Mouse (Mus musculus) fat pad, adult 2 months (tissue): ENCODE measurements around the gene Capn2.

Experiments used
- DNase-seq: peaks from one replicate; pipeline ENCODE4 v3.0.0-alpha.2; 2011; ENCODE audit warnings: low read depth, low spot score; ENCODE audit errors: extremely low read depth

Gene Capn2

DNA sequence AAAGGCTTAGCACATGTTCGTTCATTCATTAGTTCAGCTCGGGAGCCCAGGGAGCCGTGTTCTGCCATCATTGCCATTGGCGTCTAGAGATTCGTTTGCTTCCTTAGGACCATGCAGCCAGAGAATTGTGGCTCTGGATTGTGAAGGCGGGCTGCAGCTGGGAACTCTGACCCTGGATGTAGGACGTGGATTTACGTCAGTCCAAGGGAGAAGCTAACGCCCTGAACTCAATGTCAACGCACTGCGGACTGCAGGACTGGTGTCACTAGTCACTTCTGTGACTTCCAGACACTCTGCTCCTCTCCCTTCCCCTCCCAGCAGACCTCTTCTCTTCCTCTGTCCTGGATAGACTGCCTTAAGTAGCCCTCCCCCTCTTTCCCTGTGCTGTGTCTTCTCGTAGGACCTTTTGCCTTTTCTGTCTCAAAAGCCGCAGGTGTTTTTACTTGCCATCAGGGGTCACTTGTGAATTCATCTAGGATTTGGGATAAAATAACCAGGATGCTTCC, 9.9 kb upstream of the Capn2 start:
- DNase-seq = no peak

DNA sequence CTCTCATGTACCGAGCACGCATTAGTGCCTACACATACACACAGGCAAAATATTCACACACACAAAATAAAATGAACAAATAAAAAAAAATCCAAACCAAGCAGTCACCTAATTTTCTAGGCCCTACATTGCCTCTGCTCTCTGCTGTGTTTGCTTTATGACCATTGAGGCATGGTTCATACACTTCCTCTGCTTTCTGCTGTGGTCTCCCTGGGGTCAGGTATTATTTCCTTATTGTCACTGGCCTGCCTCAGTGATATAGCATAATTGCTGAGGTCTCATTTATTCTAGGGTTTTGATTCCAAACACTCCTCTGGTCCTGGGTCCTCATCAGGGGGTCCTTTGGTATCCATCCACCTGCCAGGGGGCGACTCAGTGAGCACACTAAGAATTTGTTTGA, 8.2 kb upstream of the Capn2 start:
- no peak for DNase-seq

DNA sequence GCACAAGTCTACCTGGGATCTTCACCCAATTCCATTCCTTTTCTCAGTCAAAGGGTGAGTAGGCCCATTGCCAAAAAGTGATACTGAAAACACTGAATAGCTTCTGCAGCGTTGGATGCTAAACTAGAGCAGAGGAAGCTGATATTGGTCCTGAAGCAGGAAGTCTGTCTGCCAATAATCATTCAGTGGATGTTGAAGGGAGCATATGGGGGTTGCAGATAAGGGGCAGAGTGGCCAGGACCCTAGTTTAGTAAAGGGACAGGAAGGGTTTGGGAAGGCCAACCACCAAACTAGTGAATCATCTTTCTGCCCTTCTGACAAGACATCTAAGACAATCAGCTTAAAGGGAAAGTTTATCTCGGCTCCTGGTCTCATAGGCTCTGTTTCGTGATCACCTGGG, 6.3 kb upstream of the Capn2 start:
- no peak for DNase-seq

DNA sequence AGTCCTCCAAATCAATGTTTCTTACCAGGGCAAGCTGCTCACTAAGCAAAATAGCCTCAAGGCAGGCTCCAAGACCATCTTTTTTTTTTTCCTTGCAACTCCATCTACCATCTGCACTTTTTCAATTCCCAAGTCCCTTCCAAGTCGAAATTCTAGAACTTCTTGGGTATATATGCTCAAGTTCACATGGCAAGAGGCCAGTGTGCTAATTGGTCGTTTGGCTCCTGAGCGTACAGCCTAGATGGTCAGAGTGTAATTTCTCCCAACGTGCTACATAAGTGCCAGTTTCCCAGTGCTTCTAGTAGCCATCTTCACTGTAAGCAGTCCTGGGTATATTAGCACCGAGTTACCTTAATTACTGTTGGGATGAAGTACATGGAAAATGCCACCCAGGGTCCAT, 5.6 kb upstream of the Capn2 start:
- no peak for DNase-seq

DNA sequence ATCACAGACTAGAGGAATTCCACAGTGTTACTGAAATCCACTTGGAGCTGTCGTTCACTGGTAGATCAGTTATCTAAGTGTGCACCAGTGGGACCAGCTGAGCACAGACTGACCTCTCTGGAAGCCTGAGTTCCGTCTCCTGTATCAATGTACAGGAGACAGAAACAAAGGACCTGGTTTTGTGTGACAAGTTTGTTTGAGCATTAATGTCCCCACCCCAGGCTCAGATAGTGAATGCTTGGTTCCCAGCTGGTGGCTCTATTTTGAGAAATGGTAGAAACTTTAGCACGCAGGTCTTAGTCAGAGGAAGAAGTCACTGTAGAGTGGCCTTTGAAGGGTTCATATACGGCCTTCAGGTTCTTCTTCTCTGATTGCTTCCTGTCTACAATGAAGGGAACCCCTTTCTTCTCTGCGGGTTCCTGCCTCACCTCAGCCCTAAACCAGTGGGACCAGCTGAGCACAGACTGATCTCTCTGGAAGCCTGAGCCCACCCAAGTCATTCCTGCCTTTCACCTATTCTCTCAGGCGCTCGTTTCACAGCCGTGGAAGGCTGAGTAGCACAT, 3.6 kb upstream of the Capn2 start:
- DNase-seq = no peak

DNA sequence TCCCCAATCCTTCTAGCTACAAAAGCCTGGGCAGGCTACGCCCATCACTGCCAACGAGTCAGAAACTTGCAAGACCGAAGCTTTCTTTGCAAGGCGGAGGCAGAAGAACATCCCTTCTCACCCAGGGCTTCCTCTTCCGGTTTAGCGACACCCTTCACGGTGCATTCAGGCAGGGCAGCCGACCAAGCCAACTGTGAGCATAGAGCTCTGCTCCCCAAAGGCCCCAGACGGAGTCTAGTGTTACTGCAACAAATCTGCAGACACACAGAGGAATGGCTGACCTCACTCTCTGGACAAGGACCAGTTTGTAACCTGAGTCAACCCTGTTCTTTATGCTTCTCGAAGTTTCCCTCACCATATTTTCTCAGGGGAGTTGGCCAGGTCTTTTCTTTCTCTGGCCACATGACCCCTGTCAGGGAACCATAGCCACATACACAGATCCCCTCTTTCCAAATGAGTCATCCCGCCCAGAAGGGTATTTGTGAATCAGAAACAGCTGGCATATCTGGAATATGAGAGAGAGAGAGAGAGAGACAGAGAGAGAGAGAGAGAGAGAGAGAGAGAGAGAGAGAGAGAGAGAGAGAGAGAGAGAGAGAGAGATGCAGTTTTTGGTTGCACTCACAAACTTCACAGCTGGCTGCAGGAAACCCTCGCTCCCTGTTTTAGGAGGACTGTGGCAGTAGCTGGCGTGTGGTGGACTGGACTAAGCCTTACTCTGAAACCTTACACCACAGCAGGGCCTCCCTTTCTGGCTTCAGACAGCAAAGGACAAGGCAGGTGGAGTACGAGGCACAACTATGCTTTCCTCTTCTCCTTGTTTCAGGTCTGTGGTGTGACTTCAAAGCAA, 2.9 kb upstream of the Capn2 start:
- no peak for DNase-seq

DNA sequence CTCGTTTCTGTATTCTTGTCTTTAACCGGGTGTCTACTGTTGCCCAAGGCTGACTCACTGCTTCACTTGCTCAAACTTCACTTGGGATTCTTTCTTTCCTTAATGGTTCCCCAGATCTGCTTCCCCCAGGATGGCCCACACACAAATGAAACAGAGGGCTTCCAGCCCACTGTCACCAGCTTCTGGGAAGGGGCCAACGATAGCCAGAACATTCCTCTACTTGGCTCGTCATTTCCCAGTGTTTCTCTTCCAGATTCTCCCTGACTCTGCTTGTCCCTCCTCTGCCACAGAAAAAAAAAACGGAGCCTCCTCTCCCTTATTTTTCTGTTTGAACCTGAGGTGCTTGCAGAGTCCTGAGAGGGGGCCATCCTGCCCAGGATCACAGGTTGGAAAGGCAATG, 1.9 kb upstream of the Capn2 start:
- DNase-seq = no peak

DNA sequence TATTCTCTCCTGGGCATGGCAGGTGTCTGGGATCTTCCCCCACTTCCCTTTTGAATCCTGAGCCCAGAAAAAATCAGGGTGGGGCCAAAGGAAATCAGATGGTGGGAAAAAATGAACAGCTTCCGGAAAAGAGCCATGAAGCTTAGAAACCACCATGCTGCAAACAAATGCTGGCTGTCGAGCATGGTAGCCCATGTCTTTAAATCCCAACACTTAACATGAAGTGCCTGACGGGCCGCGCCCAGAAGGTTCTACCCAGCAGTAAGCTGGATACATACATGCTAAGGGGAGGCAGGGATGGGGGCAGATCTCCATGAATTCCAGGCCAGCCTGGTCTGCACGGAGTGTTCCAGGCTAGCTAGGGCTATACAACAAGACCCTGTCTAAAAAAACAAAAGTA, 1.4 kb upstream of the Capn2 start:
- no peak for DNase-seq

DNA sequence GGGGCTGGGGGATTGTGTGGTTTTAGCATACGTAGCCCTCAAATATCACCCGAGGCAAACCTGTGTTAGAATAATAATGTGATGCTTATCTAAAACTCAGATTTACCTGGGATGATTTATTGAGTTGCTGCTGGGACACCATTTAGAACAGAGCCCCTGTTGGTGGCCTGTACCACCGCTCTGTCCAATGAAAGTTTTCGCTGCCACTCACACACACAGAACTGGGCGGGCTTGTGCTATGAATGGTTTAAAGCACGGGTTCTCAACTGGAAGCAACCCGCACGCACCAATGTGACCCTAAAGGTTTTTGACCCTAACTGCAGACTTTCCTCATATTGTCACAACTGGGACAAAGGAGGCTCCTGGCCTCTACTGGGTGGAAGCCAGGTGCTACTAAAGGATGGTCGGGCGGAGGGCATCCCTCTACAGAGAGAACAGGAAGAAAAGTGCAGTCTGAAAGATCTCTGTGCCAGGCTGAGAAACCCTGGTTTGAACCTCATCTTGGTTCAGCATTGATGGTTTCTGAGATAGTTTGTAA, 804 bp upstream of the Capn2 start:
- DNase-seq = no peak

DNA sequence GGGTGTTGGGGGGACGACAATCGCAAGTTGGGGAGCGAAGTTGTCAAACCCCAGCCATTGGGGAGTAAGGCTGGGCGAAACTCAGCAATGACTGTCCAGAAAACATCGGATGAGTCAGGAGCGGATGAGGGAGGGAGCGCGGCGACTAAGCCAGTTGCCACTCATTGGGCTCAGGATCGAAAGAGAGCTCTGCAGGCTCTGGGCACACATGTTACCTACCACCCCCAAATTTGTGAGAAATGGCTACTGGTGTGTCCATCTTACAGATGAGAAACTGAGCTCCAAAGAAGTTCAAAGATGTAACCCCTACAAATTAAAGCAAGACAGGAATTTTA, 236 bp upstream of the Capn2 start:
- DNase-seq = no peak

DNA sequence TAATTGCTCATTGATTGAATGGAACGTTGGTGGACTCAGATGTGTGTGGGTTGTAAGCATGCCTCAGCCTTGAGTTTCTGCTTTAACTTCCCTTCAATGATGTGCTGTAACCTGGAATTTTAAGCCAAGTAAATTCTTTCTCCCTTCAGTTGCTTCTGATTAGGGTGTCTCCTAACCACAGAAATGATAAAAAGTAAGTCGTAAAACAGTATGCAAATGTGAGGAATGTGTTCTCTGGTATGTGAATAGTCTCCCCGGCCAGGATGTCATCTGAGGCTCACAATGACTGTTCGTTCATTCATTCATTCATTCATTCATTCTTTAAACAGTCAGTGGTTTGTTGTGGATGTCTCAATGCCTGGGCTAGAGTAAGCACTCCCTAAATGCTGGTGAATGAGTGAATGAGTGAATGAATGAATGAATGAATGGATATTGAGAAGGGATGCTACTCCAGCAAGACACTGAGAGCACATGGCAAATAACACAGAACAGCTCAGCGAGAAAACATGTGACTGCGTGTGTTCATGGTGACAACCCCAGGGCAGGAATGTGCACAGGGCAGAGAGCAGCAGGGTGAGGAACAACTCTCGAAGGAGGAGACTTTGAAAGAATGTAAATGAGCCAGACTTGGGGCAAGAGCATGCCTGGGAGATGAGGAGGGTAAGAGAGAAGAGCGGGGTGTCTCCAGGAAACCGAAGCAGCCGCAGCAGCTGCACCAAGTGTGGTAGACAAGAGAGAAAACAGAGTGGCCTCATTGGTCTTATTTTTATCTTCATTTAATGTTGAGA, 2.4 kb downstream of the Capn2 start:
- no peak for DNase-seq

DNA sequence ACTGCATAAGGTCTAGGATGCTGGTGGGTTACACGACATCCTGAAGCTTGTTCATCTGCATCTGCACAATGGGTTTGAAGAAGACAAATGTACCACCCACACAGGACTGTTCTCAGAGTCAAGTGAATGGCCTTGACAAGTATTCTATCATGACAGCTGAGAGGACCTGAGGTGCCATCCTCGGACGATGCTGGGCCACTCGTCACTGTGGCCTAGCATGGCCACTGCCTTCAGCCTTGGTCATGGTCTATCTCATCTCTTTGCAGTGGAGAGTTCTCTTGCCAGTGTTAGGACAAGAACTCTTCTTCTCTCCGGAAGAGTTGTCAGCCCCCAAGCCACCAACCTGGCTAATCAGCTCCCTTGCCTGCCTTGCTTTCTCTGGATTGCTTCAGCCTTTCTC, 3.7 kb downstream of the Capn2 start:
- no peak for DNase-seq

DNA sequence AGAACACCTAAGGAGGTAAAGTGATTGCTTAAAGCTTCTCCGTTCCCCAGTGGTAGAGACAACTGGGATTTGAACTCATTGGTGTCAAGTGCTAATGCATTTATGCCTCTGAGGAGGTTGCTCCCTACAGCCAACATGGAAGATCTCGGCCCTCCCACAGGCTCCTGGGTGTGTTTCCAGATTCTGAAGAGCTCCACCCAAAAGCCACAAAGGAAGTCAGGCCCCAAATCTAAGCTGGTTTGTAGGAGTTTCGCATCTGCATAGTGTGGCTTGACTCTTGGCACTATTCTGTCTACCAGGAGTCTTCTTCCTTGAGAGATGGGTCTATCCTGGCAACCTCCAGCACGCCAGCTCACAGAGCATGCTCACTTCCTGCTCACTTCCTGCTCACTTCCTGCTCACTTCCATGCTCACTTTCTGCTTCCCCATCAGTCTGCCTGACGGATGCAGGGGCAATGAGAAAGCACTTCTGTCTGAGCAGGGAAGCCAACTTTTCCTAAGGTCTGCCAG, 4.5 kb downstream of the Capn2 start:
- DNase-seq = no peak

DNA sequence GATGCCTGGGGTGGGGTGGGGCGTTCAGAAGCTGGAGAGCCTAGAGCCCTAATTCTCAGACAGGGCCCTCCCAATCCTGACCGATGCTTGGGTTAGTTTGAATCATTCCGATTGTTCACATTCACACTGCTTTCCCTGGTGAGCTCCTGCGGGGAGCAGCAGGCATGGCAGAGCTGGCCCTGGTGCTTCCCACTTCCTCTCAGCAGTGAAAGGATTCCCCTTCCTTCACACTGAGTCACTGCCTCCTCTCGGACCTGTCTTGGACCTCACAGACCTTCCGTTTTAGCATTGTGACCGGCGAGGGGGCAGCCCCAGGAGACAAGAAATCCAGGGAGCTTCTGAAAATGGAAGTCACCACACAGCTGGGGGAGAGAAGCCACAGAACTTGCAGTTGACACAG, 5.6 kb downstream of the Capn2 start:
- DNase-seq = no peak

DNA sequence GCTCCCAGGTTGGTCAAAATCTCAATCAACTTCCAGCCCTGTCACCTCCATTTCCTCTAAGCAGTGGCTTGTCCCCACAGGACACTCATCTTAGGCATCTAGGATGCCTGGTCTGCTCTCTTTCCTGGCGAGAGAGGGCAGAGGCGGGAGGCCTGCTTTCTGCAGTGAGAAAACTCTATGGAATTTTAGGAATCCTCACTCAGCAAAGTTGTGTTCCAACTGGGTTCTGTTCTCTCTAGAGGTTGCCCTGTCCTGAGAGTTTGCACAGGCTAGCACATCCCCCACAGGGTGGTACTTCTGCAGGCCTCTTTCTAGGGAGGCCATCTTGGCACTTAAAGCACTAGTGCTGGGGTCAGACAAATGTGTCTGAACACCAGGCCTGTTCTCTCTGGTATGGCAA, 6.3 kb downstream of the Capn2 start:
- DNase-seq = no peak

DNA sequence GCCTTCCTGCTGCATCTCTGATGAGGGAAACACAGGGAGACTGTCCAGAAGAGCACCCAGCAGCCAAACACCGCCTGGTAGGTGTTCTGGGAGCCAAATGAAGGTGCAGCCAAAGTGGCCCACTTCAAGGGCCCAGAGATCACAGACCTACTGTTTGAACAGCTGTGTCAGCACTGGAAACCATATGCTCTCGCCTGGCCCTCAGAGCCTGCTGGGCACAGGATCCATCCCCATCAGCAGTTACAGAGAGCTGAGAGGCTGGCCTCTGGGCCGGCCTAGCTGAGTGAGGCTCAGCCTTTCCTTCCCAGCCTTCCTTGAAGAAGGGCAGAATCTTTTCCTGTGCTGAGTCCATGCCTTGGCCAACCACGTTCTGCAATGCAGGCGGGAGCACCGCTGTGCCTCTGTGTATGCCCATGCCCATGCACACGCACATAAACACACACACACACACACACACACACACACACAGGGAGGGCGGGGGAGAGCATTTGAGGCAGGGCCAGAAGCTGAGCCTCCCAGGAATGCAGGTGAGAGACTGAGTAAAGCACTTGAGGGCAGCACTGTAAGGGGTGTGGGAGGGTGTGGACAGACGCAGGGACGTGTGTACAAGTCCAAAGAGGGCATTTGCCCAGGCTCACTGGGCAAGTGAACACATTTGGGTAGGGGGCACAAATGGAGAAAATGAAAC, 8.2 kb downstream of the Capn2 start:
- DNase-seq = no peak

DNA sequence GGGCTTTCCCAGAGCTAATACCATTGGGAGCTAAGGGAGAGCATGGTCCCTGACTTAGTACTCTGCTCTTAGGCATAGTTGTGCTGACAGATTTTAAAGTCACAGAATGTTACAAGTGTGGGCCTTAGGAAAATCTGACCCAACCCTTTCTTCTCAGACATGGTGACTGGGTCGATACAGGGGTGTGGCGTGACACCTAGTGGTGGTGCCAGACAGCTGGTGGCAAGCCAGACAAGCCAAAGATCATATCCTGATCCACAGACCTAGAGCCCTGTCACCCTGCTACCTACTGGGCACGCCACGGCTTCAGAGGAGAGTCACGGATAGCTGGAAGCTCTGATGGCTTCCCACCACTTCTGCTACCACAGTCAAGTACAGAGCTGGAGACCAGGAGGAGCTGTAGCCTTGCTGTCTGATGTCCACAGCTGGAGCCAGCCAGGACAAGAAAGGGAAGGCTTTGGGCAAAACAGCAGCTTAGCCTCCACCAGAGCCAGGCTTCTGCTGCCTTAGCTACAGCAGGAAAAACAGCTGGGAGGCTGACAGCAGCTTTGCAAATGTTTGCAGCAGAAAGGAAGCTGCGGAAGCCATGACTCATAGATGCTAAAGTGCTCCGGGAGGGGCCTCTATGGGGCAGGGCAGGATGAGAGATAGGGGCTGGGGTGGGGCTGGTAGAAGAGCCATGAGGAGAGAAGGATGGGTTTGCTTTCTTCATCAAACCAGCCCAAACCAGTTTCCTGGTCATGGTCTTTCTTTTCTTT, 11.0 kb downstream of the Capn2 start:
- DNase-seq = no peak

DNA sequence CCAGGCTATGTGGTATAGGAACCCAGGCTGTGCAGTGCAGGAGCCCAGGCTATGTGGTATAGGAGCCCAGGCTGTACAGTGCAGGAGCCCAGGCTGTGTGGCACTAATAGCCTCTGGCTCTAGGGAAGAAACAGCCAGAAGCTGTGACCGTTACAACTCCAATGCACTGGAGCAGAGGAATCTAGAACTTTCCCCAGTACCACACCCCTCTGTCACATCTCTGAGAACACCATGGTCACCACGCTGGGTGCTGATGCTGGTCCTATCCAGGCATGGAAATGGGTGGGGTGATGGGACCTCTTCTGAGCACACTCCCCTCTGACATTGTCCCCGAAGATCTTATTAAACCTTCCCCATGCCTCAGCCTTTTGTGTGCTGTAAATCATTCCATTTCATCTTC, 12.1 kb downstream of the Capn2 start:
- no peak for DNase-seq

DNA sequence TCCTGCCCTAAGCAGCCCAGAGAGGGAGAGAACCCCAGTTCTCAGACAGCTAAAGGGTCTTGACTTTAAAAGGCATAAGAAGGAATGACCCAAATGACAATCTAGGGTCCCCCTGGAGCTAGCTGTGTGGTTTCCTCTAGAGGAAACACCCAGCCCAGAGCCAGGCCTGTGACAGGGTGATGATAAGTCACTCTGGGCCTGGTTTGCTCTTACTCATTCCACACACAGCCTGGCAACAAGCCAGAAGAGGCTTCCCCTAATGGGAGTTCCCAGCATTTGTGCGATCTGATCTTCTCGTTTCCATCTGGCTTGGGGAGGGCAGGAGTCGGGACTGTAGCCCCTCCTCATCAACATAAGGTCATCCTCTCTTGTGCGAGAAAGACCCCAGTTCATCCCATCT, 13.2 kb downstream of the Capn2 start:
- DNase-seq = no peak

DNA sequence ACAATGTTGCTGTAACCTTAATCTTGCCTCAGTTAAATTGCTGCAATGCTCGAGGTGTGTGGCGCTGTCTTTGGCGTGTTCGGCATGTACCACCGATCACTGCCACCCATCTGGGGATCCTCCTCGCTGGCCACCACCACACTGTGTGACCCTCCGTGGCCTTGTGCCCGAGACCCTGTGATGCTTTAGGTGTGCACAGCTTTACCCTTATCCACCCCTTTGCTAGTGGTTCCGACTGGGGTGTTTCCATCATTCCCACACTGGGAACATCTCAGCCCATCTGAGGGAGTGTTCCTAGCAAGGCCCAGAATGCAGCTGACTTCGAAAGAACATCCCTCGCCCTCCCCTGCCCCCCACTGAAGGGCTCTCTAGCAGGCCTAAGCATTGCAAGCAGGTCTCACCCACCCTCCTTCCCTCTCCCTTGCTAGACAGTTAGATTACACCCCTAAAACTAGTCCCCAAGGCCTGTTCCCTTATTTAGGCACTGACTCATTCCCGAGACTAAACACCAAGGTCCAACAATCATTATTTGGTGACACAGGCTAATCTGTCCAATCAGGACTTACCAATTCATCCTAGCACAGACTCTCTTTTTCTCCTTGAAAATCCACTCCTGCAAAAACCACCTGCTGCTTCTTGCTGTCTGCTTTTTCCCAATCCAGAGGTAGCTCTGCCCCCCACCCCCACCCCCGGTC, 14.1 kb downstream of the Capn2 start:
- no peak for DNase-seq
